Mouse (Mus musculus): ENCODE measurements around the gene Nckipsd.

GRCm38 (mm10) chr9:108783548-108784463, 24.4 kb upstream of the Nckipsd start, which contains the start of gene Ip6k2:
- TF ChIP-seq EP300 (IDR thresholded peaks at IDR 0.05; ENCODE audit: insufficient read depth, low read depth, low read length) (0 out of 2 replicates have a peak, but pooled peaks have one; percentile 29), CTCF (IDR thresholded peaks at IDR 0.05) (no peak), POLR2A (IDR thresholded peaks at IDR 0.05; ENCODE audit: insufficient read depth, low read depth, low read length) (peak; percentile 67)

Data from heart, adult 2 months (tissue).